Mouse (Mus musculus) neural tube, embryonic 11.5 days (tissue): ENCODE data around the gene Srms. TPM values are rescaled to one million over a fixed set of nuclear protein-coding genes. Genes with fewer than 3 reads are reported as not detected.

ENCODE experiments used
- ATAC-seq: fragments of 200-750 bp; cut with Nextera tagmentation; 2 replicates; pipeline ENCODE4 v1.8.0; 2017; ENCODE audit warnings: moderate number of reproducible peaks, mild to moderate bottlenecking, moderate TSS enrichment, moderate library complexity; ENCODE audit not compliant: insufficient read depth, low FRiP score, low TSS enrichment
- DNase-seq: peaks from one replicate; pipeline ENCODE4 v3.0.0-alpha.2; 2015; ENCODE audit warnings: low spot score
- H3K27ac ChIP-seq: fragments of 300-500 bp; sonication (generic); 2 replicates; pipeline ENCODE4 v1.5.1; 2014; ENCODE audit warnings: low read depth, mild to moderate bottlenecking, low read length
- H3K27me3 ChIP-seq: fragments of 300-500 bp; sonication (generic); 2 replicates; pipeline ENCODE4 v1.6.1; 2014; ENCODE audit warnings: mild to moderate bottlenecking, low read length, mixed read lengths; ENCODE audit not compliant: control insufficient read depth, insufficient read depth
- H3K36me3 ChIP-seq: fragments of 300-500 bp; sonication (generic); 2 replicates; pipeline ENCODE4 v1.6.1; 2014; ENCODE audit warnings: mild to moderate bottlenecking, low read length, moderate library complexity, mixed read lengths; ENCODE audit not compliant: control insufficient read depth, insufficient read depth
- H3K4me1 ChIP-seq: fragments of 300-500 bp; sonication (generic); 2 replicates; pipeline ENCODE4 v1.6.1; 2014; ENCODE audit warnings: low read length, mixed read lengths; ENCODE audit not compliant: control insufficient read depth, insufficient read depth
- H3K4me2 ChIP-seq: fragments of 300-500 bp; sonication (generic); 2 replicates; pipeline ENCODE4 v1.6.1; 2014; ENCODE audit warnings: low read depth, mild to moderate bottlenecking, moderate library complexity
- H3K4me3 ChIP-seq: fragments of 300-500 bp; sonication (generic); 2 replicates; pipeline ENCODE4 v1.5.1; 2014; ENCODE audit warnings: low read depth, low read length
- H3K9ac ChIP-seq: fragments of 300-500 bp; sonication (generic); 2 replicates; pipeline ENCODE4 v1.6.1; 2014; ENCODE audit warnings: mild to moderate bottlenecking, low read length
- H3K9me3 ChIP-seq: fragments of 300-500 bp; sonication (generic); 2 replicates; pipeline ENCODE4 v1.6.1; 2016; ENCODE audit warnings: low read length; ENCODE audit not compliant: control insufficient read depth
- WGBS: fragments of 180-500 bp; shearing (Covaris S2); extraction: QIAGEN DNeasy Blood & Tissue Kit; methylation state at CpG from one replicate; pipeline ENCODE4 v1.1.7; 2014; 5-methylcytosine and 5-hydroxymethylcytosine counted together
- polyA plus RNA-seq: library from polyadenylated mRNA; unstranded; fragments of >200 nt; fragmentation: Nextera tagmentation; extraction: Ambion mirVana; gene quantifications from 2 replicates; pipeline ENCODE4 v1.2.1, GENCODE M21; 2014

The Srms gene
- polyA plus RNA-seq, 1 experiment from 2014 or later: 0.12 TPM

DNA sequence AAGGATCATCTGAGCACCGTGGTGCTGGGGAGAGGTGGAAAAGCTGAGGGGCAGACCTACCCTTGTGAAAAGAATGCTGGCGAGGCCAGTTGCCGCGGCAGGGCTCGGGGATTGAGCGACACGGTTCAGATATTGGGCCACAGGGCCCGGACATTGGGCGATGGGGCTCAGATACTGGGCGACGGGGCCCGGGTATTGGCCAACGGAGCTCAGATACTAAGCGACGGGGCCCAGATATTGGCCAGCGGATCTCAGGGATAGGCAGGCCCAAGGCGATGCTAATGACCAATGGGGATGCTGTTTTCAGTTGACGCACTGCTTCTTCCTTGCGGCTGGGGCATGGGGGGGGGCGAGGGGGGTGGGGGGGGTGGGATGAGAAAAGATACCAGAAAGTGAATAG, 18.2 kb upstream of the Srms start:
- Histone ChIP-seq H3K4me1 (no peaks in the 10 kb centered on the region), H3K4me3 (no peak overlapping the region), H3K9ac (no peak overlapping the region), H3K9me3 (no peaks in the 10 kb centered on the region), H3K4me2 (no peak overlapping the region), H3K36me3 (no peaks in the 10 kb centered on the region), H3K27ac (no peak overlapping the region), H3K27me3 (no peaks in the 10 kb centered on the region)
- 80% methylated on average over 20 of the region's 20 CpGs for WGBS
- DNase-seq: no peak
- ATAC-seq: no peak

DNA sequence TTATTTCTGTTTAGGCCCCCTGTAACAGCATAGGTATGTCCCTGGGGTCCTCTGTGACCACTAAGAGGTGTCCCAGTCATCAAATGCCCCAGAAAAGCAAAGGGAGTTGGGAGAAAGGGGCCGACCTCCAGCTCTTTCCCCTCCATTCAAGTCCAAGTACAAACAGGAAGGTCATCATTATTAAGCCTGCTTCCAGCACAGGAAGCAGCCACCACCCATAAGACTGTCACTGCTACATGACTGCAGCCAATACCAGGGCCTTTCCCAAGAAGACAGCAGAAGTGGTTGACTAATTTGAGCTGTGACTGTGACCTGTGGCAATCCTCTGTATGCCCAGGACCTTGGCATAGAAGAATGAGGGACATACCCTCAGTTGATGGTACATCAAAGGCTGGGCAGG, 15.3 kb upstream of the Srms start:
- H3K36me3 ChIP-seq: no peaks in the 10 kb centered on the region
- H3K4me1 ChIP-seq: no peaks in the 10 kb centered on the region
- no peak overlapping the region for H3K4me3 ChIP-seq
- H3K9me3 ChIP-seq: no peaks in the 10 kb centered on the region
- no peak for ATAC-seq
- H3K27me3 ChIP-seq: no peaks in the 10 kb centered on the region
- 78% methylated on average over 1 of the region's 1 CpGs for WGBS
- DNase-seq: no peak
- no peak overlapping the region for H3K9ac ChIP-seq
- no peak overlapping the region for H3K4me2 ChIP-seq
- H3K27ac ChIP-seq: no peak overlapping the region

DNA sequence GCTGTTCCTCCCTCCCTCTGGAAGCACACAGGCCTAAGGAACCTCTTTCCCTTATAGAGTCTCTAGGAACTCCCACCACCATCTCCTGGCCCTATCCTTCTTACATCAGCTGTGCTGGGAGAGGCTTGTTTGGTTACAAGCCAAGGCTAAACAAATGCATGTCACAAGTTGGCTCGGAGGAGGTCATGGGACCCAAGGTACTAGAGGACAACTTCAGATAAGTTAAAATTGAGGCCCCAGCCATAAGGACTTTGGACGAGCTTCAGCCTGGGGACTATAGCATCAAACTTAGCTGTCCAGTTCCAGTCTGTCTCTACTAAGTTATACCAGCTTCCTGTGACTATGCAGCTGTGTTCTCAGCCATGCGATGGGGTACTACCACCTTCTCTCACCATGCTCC, 14.1 kb upstream of the Srms start:
- ATAC-seq (no peak), DNase-seq (no peak)
- Histone ChIP-seq H3K27ac (no peak overlapping the region), H3K36me3 (no peaks in the 10 kb centered on the region), H3K9me3 (no peaks in the 10 kb centered on the region), H3K4me1 (no peaks in the 10 kb centered on the region), H3K4me3 (no peak overlapping the region), H3K27me3 (no peaks in the 10 kb centered on the region), H3K4me2 (no peak overlapping the region), H3K9ac (no peak overlapping the region)
- WGBS: 89% methylated on average over 3 of the region's 3 CpGs

DNA sequence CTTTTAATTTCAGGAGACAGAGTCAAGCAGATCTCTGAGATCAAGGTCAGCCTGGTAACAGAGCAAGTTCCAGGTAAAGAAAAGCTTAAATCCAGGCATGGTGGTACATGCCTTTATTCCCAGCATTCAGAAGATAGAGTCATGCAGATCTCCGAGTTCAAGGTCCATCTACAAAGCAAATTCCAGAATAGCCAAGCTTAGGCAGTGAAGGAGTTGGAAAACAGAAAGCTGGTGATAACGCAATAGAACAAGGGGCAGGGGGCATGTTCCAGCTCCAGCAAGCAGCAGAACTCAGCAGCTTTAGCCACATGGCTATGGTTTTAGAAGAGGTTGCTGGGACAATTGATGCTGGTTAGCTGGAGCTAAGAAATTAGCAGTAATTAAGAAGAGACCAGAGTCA, 12.0 kb upstream of the Srms start:
- ATAC-seq (no peak), DNase-seq (no peak)
- Histone ChIP-seq H3K4me1 (peaks cover 4% of the 10 kb centered on the region; the same call in 1 of the 2 replicates), H3K27ac (no peak overlapping the region), H3K4me2 (no peak overlapping the region), H3K4me3 (no peak overlapping the region), H3K9ac (no peak overlapping the region), H3K9me3 (no peaks in the 10 kb centered on the region), H3K27me3 (no peaks in the 10 kb centered on the region), H3K36me3 (no peaks in the 10 kb centered on the region)
- WGBS: 93% methylated on average over 2 of the region's 2 CpGs

DNA sequence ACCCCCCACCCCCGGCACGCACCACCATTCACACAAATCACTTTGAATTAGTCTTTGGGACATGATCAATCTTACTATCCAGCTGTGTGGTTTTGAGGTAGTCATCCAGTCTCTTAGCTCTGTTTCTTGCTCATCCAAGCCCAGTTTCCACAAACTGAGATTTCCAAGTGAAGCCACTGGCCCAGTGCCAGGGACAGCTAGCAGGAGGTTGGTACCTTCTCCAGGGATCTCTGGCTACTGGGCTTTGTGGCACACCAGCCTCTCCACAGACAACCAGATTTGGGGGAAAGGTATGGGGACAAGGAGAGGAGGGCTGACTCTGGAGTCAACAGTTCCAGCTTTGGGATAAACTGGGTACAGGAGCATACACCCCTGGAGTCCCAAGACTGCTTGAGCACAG, 7.4 kb upstream of the Srms start:
- Histone ChIP-seq H3K4me2 (peak overlapping the region; percentile 49), H3K27ac (no peak overlapping the region), H3K9ac (no peak overlapping the region), H3K9me3 (no peaks in the 10 kb centered on the region), H3K36me3 (no peaks in the 10 kb centered on the region), H3K4me3 (no peak overlapping the region), H3K27me3 (no peaks in the 10 kb centered on the region), H3K4me1 (peaks cover 10% of the 10 kb centered on the region; the same call in 1 of the 2 replicates)
- ATAC-seq (no peak), DNase-seq (no peak)
- 54% methylated on average over 2 of the region's 2 CpGs for WGBS

- DNase-seq (peak; percentile 71), ATAC-seq (0 out of 2 replicates have a peak, but pooled peaks have one; percentile 48)
- H3K4me2 ChIP-seq: peak within 1 kb of the TSS; percentile 49
- H3K27me3 ChIP-seq: no peaks in the 10 kb centered on the region
- H3K9me3 ChIP-seq: no peaks in the 10 kb centered on the region
- peaks cover 10% of the 10 kb centered on the region; the same call in 1 of the 2 replicates for H3K4me1 ChIP-seq
- 3% methylated on average over 25 of the region's 25 CpGs for WGBS
- H3K27ac ChIP-seq: 0 out of 2 replicates have a peak within 1 kb of the TSS, but pooled peaks have one; percentile 8
- peak within 1 kb of the TSS; percentile 23 for H3K4me3 ChIP-seq
- H3K9ac ChIP-seq: peak within 1 kb of the TSS; percentile 32
- no peaks in the 10 kb centered on the region for H3K36me3 ChIP-seq
These were observed 6.7 kb upstream of the Srms start, which contains the start of gene Fndc11 for GRCm38 (mm10) chr2:181219538-181220216. Gene Fndc11, plus strand, starts transcription at chr2:181220013.

GRCm38 (mm10) chr2:181218881-181219485, 6.0 kb upstream of the Srms start:
- Histone ChIP-seq H3K27me3 (peaks cover 2% of the 10 kb centered on the region; the same call in 1 of the 2 replicates), H3K9ac (no peak overlapping the region), H3K4me3 (no peak overlapping the region), H3K36me3 (no peaks in the 10 kb centered on the region), H3K4me2 (peak overlapping the region; percentile 49; the same call in 1 of the 2 replicates), H3K27ac (no peak overlapping the region), H3K9me3 (no peaks in the 10 kb centered on the region), H3K4me1 (peaks cover 10% of the 10 kb centered on the region; the same call in 1 of the 2 replicates)
- ATAC-seq: no peak
- DNase-seq: no peak
- WGBS: 61% methylated on average over 5 of the region's 5 CpGs

DNA sequence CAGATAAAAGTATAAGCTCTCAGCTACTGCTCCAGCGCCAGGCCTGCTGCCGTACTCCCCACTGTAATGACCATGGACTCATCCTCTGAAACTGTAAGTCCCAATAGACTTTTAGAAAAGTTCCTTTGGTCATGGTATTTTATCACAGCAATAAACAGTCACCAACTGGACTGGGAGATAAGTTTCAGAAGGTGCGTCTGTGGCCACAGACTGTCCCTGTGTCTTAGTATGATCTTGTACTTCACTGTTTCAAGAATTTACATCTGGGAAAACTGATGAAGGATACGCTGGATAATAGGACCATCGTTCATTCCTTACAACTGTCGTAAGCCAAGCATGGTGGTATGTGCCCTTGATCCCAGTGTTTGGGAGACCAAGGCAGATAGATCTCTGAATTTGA, 3.1 kb upstream of the Srms start:
- WGBS: 95% methylated on average over 6 of the region's 6 CpGs
- no peak for DNase-seq

More for the DNA sequence above, 3.1 kb upstream of the Srms start:
- H3K27me3 ChIP-seq: peaks cover 31% of the 10 kb centered on the region
- H3K9me3 ChIP-seq: no peaks in the 10 kb centered on the region
- H3K36me3 ChIP-seq: no peaks in the 10 kb centered on the region
- H3K27ac ChIP-seq: no peak overlapping the region
- no peak overlapping the region for H3K4me3 ChIP-seq
- H3K9ac ChIP-seq: no peak overlapping the region
- peaks cover 21% of the 10 kb centered on the region for H3K4me1 ChIP-seq
- no peak overlapping the region for H3K4me2 ChIP-seq
- ATAC-seq: no peak
